Mouse (Mus musculus): ENCODE measurements at regions not wholly inside any gene's neighbourhood (a gene's known extent, or its start where the extent isn't known, plus 50 kb on each side); places are given as distances from the start of the nearest gene placed in this dataset.

- no peak overlapping the region for H3K4me3 ChIP-seq (ENCODE audit: control insufficient read depth, low read depth, low read length)
- TF ChIP-seq CTCF (IDR thresholded peaks at IDR 0.05; ENCODE audit: control insufficient read depth, insufficient read depth, insufficient replicate concordance, low read depth, low read length) = no peak
- TF ChIP-seq POLR2A (IDR thresholded peaks at IDR 0.05; ENCODE audit: control insufficient read depth, low read depth, low read length) = no peak
- H3K27ac ChIP-seq (ENCODE audit: control insufficient read depth, insufficient read depth, low read depth, low read length) = no peak overlapping the region
- no peaks in the 10 kb centered on the region for H3K36me3 ChIP-seq (ENCODE audit: control insufficient read depth, insufficient read depth, low read length)
- H3K27me3 ChIP-seq (ENCODE audit: control insufficient read depth, insufficient read depth, low read length) = no peaks in the 10 kb centered on the region
- no peaks in the 10 kb centered on the region for H3K4me1 ChIP-seq (ENCODE audit: control insufficient read depth, insufficient read depth, low read length)
Measured at GRCm38 (mm10) chr16:75159740-75160139, 426.1 kb downstream of the Lipi start.

GRCm38 (mm10) chr16:75155441-75156038, 430.3 kb downstream of the Lipi start:
- Histone ChIP-seq H3K36me3 (ENCODE audit: control insufficient read depth, insufficient read depth, low read length) (no peaks in the 10 kb centered on the region), H3K27me3 (ENCODE audit: control insufficient read depth, insufficient read depth, low read length) (no peaks in the 10 kb centered on the region), H3K4me1 (ENCODE audit: control insufficient read depth, insufficient read depth, low read length) (no peaks in the 10 kb centered on the region), H3K27ac (ENCODE audit: control insufficient read depth, insufficient read depth, low read depth, low read length) (no peak overlapping the region), H3K4me3 (ENCODE audit: control insufficient read depth, low read depth, low read length) (no peak overlapping the region)
- TF ChIP-seq POLR2A (IDR thresholded peaks at IDR 0.05; ENCODE audit: control insufficient read depth, low read depth, low read length) (no peak), CTCF (IDR thresholded peaks at IDR 0.05; ENCODE audit: control insufficient read depth, insufficient read depth, insufficient replicate concordance, low read depth, low read length) (no peak)
